ENCODE assay signal across 23 mouse cellular contexts in the genomic region with DNA sequence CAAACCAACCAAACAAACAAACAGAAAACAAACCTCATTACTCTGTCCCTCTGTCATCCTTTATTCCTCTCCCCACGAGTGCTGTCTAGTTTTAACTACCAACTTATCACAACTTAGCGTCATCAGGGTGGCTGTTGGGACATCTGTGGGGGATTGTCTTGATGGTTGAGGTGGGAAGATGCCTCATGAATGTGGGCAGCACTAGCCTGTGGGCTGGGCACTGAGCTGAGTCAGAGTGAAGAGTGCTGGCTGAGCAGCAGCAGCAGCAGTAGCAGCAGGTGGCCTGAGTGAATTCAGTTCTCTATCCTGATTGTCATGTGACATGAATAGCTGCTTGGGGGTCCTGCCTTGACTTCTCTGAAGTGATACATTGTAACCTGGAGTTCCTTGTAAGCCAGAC. TPM values are rescaled to one million over a fixed set of nuclear protein-coding genes. Genes with fewer than 3 reads are reported as not detected.
DNase-seq lines count a peak whose midpoint lies in the region; ATAC-seq and TF ChIP-seq lines count a peak whose summit lies in the region.
"Had no signal": no experiment of that assay in that cellular context is flagged by ENCODE, and none has a peak within 500 bp of the region (broad histone marks: within the 10 kb centered on the region; RNA-seq: fewer than 3 reads in every experiment).

No protein-coding gene starts in this region.

- no peaks in the 10 kb centered on the region for H3K27me3 ChIP-seq in forebrain, embryonic 11.5 days (ENCODE audit: control insufficient read depth, insufficient read depth, low read length)
- H3K27me3 ChIP-seq in forebrain, embryonic 14.5 days (replicated peaks; ENCODE audit: control insufficient read depth, insufficient read depth, low read length), result no peaks in the 10 kb centered on the region
- no peaks in the 10 kb centered on the region for H3K27me3 ChIP-seq in hindbrain, postnatal 0 days (ENCODE audit: insufficient read depth, low read length)
- H3K27me3 ChIP-seq: Patski had no signal

- no peaks in the 10 kb centered on the region; the same call in 1 of the 2 replicates for H3K36me3 ChIP-seq in forebrain, embryonic 11.5 days (ENCODE audit: control insufficient read depth, insufficient read depth, low read length)
- peaks cover 5% of the 10 kb centered on the region; the same call in 1 of the 2 replicates for H3K36me3 ChIP-seq in forebrain, embryonic 14.5 days (ENCODE audit: control insufficient read depth, insufficient read depth, low read length)
- no peaks in the 10 kb centered on the region for H3K36me3 ChIP-seq in hindbrain, postnatal 0 days (ENCODE audit: insufficient read depth, low read length)
- H3K36me3 ChIP-seq: G1E had no signal

- no peak overlapping the region for H3K4me2 ChIP-seq in forebrain, embryonic 11.5 days (ENCODE audit: low read depth, low read length, severe bottlenecking)
- no peak overlapping the region for H3K4me2 ChIP-seq in forebrain, embryonic 14.5 days (ENCODE audit: low read length)
- H3K4me2 ChIP-seq in hindbrain, postnatal 0 days (ENCODE audit: low read depth, low read length), result no peak overlapping the region

- H3K4me1 ChIP-seq in forebrain, embryonic 11.5 days (replicated peaks; ENCODE audit: control insufficient read depth, insufficient read depth, low read length), result peaks cover 8% of the 10 kb centered on the region
- peaks cover 2% of the 10 kb centered on the region; the same call in 1 of the 2 replicates for H3K4me1 ChIP-seq in forebrain, embryonic 14.5 days (ENCODE audit: control insufficient read depth, insufficient read depth, low read length)
- H3K4me1 ChIP-seq in hindbrain, postnatal 0 days (ENCODE audit: insufficient read depth, low read length), result no peaks in the 10 kb centered on the region

- ATAC-seq in forebrain, embryonic 11.5 days (replicated peaks; ENCODE audit: low FRiP score), result no peak
- ATAC-seq in forebrain, embryonic 14.5 days, result no peak
- peak; percentile 90 for ATAC-seq in frontal cortex, adult (ENCODE audit: low TSS enrichment)
- ATAC-seq in hindbrain, postnatal 0 days, result no peak
- ATAC-seq: activated CD4-positive, CD25-positive, alpha-beta regulatory T cell, adult 4 months; CD4-positive, CD25-positive, alpha-beta regulatory T cell, adult 4 months; Patski had no signal

- DNase-seq in forebrain, embryonic 11.5 days (ENCODE audit: low spot score), result peak; percentile 17
- DNase-seq in forebrain, embryonic 14.5 days (ENCODE audit: low spot score), result no peak
- no peak for DNase-seq in frontal cortex, postnatal 10 days (ENCODE audit: low spot score in 2 of 2)
- DNase-seq in right cerebral cortex, adult 18-20 months, result peak; percentile 26
- DNase-seq in right cerebral cortex, postnatal 10 days (ENCODE audit: low spot score in 2 of 2), result no peak
- DNase-seq in brain, adult 2 months (ENCODE audit: low read depth, low spot score), result peak; percentile 62
- DNase-seq in hindbrain, postnatal 0 days (ENCODE audit: low spot score), result no peak
- DNase-seq: adrenal gland, adult 2 months; adrenal gland, adult 8-10 months; adrenal gland, postnatal 10 days; adrenal gland, postnatal 14 days; adrenal gland, postnatal 25 days; adrenal gland, postnatal 36 days; B cell, adult 2 months; cerebellum, adult 11 months; cerebellum, adult 11-12 months; cerebellum, adult 18-20 months had no signal

- whole genome bisulfite sequencing in forebrain, embryonic 11.5 days, result 69% methylated on average over 2 of the region's 2 CpGs
- WGBS in forebrain, embryonic 14.5 days, result 84% methylated on average over 2 of the region's 2 CpGs
- 80% methylated on average over 2 of the region's 2 CpGs for WGBS in hindbrain, postnatal 0 days

- H3K4me3 ChIP-seq in forebrain, embryonic 11.5 days (ENCODE audit: low read depth, low read length), result no peak overlapping the region
- H3K4me3 ChIP-seq in forebrain, embryonic 14.5 days (ENCODE audit: low read depth, low read length), result no peak overlapping the region
- H3K4me3 ChIP-seq in hindbrain, postnatal 0 days (ENCODE audit: low read length), result no peak overlapping the region

- H3K9ac ChIP-seq in forebrain, embryonic 11.5 days (ENCODE audit: low read length), result no peak overlapping the region
- H3K9ac ChIP-seq in forebrain, embryonic 14.5 days (ENCODE audit: low read length), result no peak overlapping the region
- H3K9ac ChIP-seq in hindbrain, postnatal 0 days (replicated peaks; ENCODE audit: low read length), result no peak overlapping the region

- H3K27ac ChIP-seq in forebrain, embryonic 11.5 days (ENCODE audit: low read depth, low read length), result no peak overlapping the region
- H3K27ac ChIP-seq in forebrain, embryonic 14.5 days (ENCODE audit: low read depth, low read length), result no peak overlapping the region
- H3K27ac ChIP-seq in hindbrain, postnatal 0 days, result no peak overlapping the region

- no peaks in the 10 kb centered on the region for H3K9me3 ChIP-seq in forebrain, embryonic 11.5 days (ENCODE audit: control insufficient read depth, low read length)
- H3K9me3 ChIP-seq in forebrain, embryonic 14.5 days (replicated peaks; ENCODE audit: control insufficient read depth, low read length), result no peaks in the 10 kb centered on the region
- no peaks in the 10 kb centered on the region for H3K9me3 ChIP-seq in hindbrain, postnatal 0 days (ENCODE audit: low read length)

- TF ChIP-seq CTCF in hindbrain, postnatal 0 days (IDR thresholded peaks at IDR 0.05; ENCODE audit: low read depth), result no peak

RNA-seq across cellular contexts. Expression of a gene that starts 5.7 kb away (rescaled TPM):
- 16.8 and 19.1 TPM in 2 replicates for polyA plus RNA-seq in forebrain, embryonic 11.5 days (2014; fragmentation: Nextera tagmentation; extraction: Ambion mirVana)
- polyA plus RNA-seq in forebrain, embryonic 14.5 days (2014; fragmentation: Nextera tagmentation; extraction: Ambion mirVana), result 4.0 and 4.5 TPM in 2 replicates
- total RNA-seq in hindbrain, postnatal 0 days (2014; rRNA removed), result 4.0 and 6.1 TPM in 2 replicates
- 4.7 and 5.5 TPM in 2 replicates for polyA plus RNA-seq in hindbrain, postnatal 0 days (2015; fragmentation: Nextera tagmentation; extraction: Ambion mirVana)
- total RNA-seq: MEL had no signal
- polyA plus RNA-seq: activated CD4-positive, CD25-positive, alpha-beta regulatory T cell, adult 4 months; CD4-positive, CD25-positive, alpha-beta regulatory T cell, adult 4 months; G1E had no signal

RNA-seq across cellular contexts. Expression of a gene that starts 7.3 kb away (rescaled TPM):
- polyA plus RNA-seq in forebrain, embryonic 11.5 days (2014; fragmentation: Nextera tagmentation; extraction: Ambion mirVana), result 24.2 and 26.7 TPM in 2 replicates
- polyA plus RNA-seq in forebrain, embryonic 14.5 days (2014; fragmentation: Nextera tagmentation; extraction: Ambion mirVana), result 4.3 and 5.1 TPM in 2 replicates
- total RNA-seq in hindbrain, postnatal 0 days (2014; rRNA removed), result 12.1 and 17.1 TPM in 2 replicates
- 4.2 and 4.7 TPM in 2 replicates for polyA plus RNA-seq in hindbrain, postnatal 0 days (2015; fragmentation: Nextera tagmentation; extraction: Ambion mirVana)
- total RNA-seq: G1E, MEL had no signal
- polyA plus RNA-seq: activated CD4-positive, CD25-positive, alpha-beta regulatory T cell, adult 4 months; CD4-positive, CD25-positive, alpha-beta regulatory T cell, adult 4 months; G1E had no signal

Comparison
In these comparisons a context has a peak if more than half of its experiments do, and no peak if none do; other contexts are left out.
1. DNase-seq: peak in forebrain, embryonic 11.5 days (single experiment), right cerebral cortex, adult 18-20 months (single experiment) and brain, adult 2 months (single experiment); none in forebrain, embryonic 14.5 days (single experiment), frontal cortex, postnatal 10 days (0 of 2), right cerebral cortex, postnatal 10 days (0 of 2) and hindbrain, postnatal 0 days (single experiment).